Mouse (Mus musculus): ENCODE data around the gene Cers4. TPM values are rescaled to one million over a fixed set of nuclear protein-coding genes. Genes with fewer than 3 reads are reported as not detected.

The Cers4 gene
- polyA plus RNA-seq (2014; fragmentation: Nextera tagmentation; extraction: Ambion mirVana): 14.1 and 15.4 TPM in 2 replicates

- Histone ChIP-seq H3K4me3 (ENCODE audit: low read depth, low read length) (peak within 1 kb of the TSS; percentile 45), H3K9ac (ENCODE audit: low read length) (peak within 1 kb of the TSS; percentile 61), H3K27me3 (ENCODE audit: control insufficient read depth, insufficient read depth, low read length) (no peaks in the 10 kb centered on the region), H3K4me1 (ENCODE audit: control insufficient read depth, insufficient read depth, low read length) (peaks cover 7% of the 10 kb centered on the region; the same call in 1 of the 2 replicates), H3K9me3 (ENCODE audit: control insufficient read depth, low read length) (no peaks in the 10 kb centered on the region), H3K27ac (ENCODE audit: low read depth, low read length) (0 out of 2 replicates have a peak within 1 kb of the TSS, but pooled peaks have one; percentile 24), H3K36me3 (ENCODE audit: control insufficient read depth, insufficient read depth, low read length) (no peaks in the 10 kb centered on the region), H3K4me2 (ENCODE audit: low read depth) (peak within 1 kb of the TSS; percentile 86)
- DNase-seq (ENCODE audit: low spot score) (peak; percentile 74), ATAC-seq (ENCODE audit: insufficient read depth, low FRiP score, low TSS enrichment) (peak; percentile 93)
- WGBS: under 1% methylated on average over 30 of the region's 39 CpGs
These were observed at the start of gene Cers4 for GRCm38 (mm10) chr8:4492851-4493685. Cers4 (plus strand) TSS chr8:4493026.

GRCm38 (mm10) chr8:4458165-4458564, 34.7 kb upstream of the Cers4 start:
- H3K27me3 ChIP-seq (ENCODE audit: control insufficient read depth, insufficient read depth, low read length): no peaks in the 10 kb centered on the region
- no peak for DNase-seq (ENCODE audit: low spot score)
- no peak for ATAC-seq (ENCODE audit: insufficient read depth, low FRiP score, low TSS enrichment)
- WGBS: 83% methylated on average over 2 of the region's 2 CpGs
- H3K9ac ChIP-seq (ENCODE audit: low read length): no peak overlapping the region
- no peaks in the 10 kb centered on the region for H3K4me1 ChIP-seq (ENCODE audit: control insufficient read depth, insufficient read depth, low read length)
- H3K27ac ChIP-seq (ENCODE audit: low read depth, low read length): no peak overlapping the region
- no peaks in the 10 kb centered on the region for H3K36me3 ChIP-seq (ENCODE audit: control insufficient read depth, insufficient read depth, low read length)
- H3K4me3 ChIP-seq (ENCODE audit: low read depth, low read length): no peak overlapping the region
- no peaks in the 10 kb centered on the region for H3K9me3 ChIP-seq (ENCODE audit: control insufficient read depth, low read length)
- H3K4me2 ChIP-seq (ENCODE audit: low read depth): no peak overlapping the region

DNA sequence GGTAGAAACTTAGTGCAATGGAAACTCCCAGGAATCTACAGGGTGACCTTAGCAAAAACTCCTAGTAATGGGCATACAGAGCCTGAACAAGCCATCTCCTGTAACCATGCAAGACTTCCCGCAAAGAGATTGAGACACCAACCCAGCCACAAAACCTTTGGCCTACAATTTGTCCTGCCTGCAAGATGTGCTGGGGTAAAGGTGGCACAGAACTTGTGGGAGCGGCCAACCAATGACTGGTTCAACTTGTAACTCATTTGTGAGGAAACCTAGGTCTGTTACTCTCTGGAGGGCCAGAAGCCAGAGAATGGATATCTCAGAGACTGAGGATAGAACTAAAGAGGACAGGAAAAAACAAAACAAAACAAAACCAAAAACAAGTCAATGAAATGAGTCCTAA, 29.8 kb upstream of the Cers4 start:
- no peaks in the 10 kb centered on the region for H3K27me3 ChIP-seq (ENCODE audit: control insufficient read depth, insufficient read depth, low read length)
- ATAC-seq (ENCODE audit: insufficient read depth, low FRiP score, low TSS enrichment): no peak

DNA sequence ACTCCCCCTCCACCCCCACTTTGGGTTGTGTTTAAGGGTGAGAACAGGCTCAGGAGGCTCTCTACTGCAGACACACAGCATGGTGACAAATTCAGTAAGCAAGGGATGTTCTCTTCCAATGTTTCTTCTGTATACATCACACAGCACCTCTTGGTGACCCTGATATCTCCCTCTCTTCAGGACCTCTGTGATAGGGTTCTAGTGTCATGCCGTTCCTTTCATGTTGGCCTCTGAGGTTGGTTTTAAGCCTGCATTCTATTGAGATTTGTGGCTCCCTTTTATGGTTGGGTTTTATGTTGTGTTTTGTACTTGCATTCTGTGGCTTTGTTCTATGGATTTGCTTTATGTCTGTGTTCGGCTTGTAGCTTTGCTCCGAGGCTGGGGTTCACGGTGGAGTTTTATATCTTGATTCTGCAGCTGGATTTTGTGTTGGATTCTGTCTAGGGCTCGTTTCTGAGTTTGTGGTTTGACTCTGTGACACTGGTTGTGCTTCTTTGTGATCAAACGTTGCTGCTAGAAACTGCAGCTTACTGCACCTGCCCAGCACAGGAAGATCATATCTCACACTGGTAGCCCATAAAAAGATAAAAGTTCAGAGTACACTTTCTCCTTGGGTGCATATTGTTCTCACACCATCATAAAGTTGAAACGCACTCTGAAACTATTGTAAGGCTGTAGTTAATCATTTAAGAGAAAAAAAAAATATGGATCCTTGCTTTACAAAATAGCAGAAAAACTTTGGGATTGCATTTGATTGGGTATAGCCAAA, 18.2 kb upstream of the Cers4 start:
- Histone ChIP-seq H3K4me3 (ENCODE audit: low read depth, low read length) (no peak overlapping the region), H3K9me3 (ENCODE audit: control insufficient read depth, low read length) (no peaks in the 10 kb centered on the region), H3K4me1 (ENCODE audit: control insufficient read depth, insufficient read depth, low read length) (no peaks in the 10 kb centered on the region), H3K27ac (ENCODE audit: low read depth, low read length) (no peak overlapping the region), H3K4me2 (ENCODE audit: low read depth) (no peak overlapping the region), H3K9ac (ENCODE audit: low read length) (no peak overlapping the region), H3K36me3 (ENCODE audit: control insufficient read depth, insufficient read depth, low read length) (no peaks in the 10 kb centered on the region), H3K27me3 (ENCODE audit: control insufficient read depth, insufficient read depth, low read length) (no peaks in the 10 kb centered on the region)
- no peak for DNase-seq (ENCODE audit: low spot score)
- ATAC-seq (ENCODE audit: insufficient read depth, low FRiP score, low TSS enrichment): no peak
- WGBS: 62% methylated on average over 7 of the region's 7 CpGs

More for the DNA sequence above, 29.8 kb upstream of the Cers4 start:
- no peak overlapping the region for H3K4me3 ChIP-seq (ENCODE audit: low read depth, low read length)
- no peaks in the 10 kb centered on the region for H3K9me3 ChIP-seq (ENCODE audit: control insufficient read depth, low read length)
- no peak for DNase-seq (ENCODE audit: low spot score)
- H3K36me3 ChIP-seq (ENCODE audit: control insufficient read depth, insufficient read depth, low read length): no peaks in the 10 kb centered on the region
- H3K27ac ChIP-seq (ENCODE audit: low read depth, low read length): no peak overlapping the region
- H3K9ac ChIP-seq (ENCODE audit: low read length): no peak overlapping the region
- no peak overlapping the region for H3K4me2 ChIP-seq (ENCODE audit: low read depth)
- 81% methylated on average over 2 of the region's 2 CpGs for WGBS
- no peaks in the 10 kb centered on the region for H3K4me1 ChIP-seq (ENCODE audit: control insufficient read depth, insufficient read depth, low read length)

DNA sequence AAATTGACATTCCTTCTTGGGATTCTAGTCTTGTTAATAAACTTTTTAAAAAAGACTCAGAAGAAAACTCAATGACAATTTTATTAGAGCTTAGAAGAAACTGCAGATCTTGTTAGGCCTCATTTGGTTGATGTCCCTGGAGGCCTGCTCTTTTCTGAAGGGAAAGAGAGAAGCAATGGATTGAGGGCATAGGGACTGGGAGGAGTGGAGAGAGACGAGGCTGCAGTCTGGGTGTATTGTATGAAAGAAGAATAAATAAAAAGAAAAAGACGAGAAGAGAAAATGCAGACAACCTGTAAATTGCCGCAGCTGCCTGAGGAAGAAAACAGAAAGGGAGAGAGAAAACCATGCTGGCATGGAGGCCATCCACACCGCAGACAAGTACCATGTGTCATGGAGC, 11.7 kb upstream of the Cers4 start:
- WGBS: 74% methylated on average over 4 of the region's 4 CpGs
- Histone ChIP-seq H3K4me2 (ENCODE audit: low read depth) (no peak overlapping the region), H3K36me3 (ENCODE audit: control insufficient read depth, insufficient read depth, low read length) (no peaks in the 10 kb centered on the region), H3K4me1 (ENCODE audit: control insufficient read depth, insufficient read depth, low read length) (no peaks in the 10 kb centered on the region), H3K9ac (ENCODE audit: low read length) (no peak overlapping the region), H3K27me3 (ENCODE audit: control insufficient read depth, insufficient read depth, low read length) (no peaks in the 10 kb centered on the region), H3K27ac (ENCODE audit: low read depth, low read length) (no peak overlapping the region), H3K4me3 (ENCODE audit: low read depth, low read length) (no peak overlapping the region), H3K9me3 (ENCODE audit: control insufficient read depth, low read length) (no peaks in the 10 kb centered on the region)
- ATAC-seq (ENCODE audit: insufficient read depth, low FRiP score, low TSS enrichment) (no peak), DNase-seq (ENCODE audit: low spot score) (no peak)

DNA sequence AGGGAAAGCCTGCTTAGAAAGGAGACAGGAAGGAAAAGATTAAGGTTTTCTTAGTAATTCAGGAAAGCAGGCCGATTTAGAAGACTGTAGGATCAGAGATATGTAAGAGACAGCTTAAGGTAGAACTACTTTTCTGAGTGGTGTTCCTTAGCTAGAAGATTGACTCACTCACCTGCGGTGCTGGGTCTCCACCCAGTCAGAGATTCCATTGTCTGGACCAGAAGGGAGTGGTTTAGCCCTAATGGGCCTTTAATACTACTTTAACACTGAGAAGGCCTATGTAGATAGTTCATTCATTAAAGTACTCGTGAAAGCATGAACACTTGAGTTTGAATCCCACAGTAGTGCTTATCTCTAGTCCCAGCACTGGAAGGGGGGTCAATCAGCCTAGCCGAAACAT, 11.2 kb upstream of the Cers4 start:
- Histone ChIP-seq H3K36me3 (ENCODE audit: control insufficient read depth, insufficient read depth, low read length) (no peaks in the 10 kb centered on the region), H3K4me1 (ENCODE audit: control insufficient read depth, insufficient read depth, low read length) (no peaks in the 10 kb centered on the region), H3K4me2 (ENCODE audit: low read depth) (no peak overlapping the region), H3K27ac (ENCODE audit: low read depth, low read length) (no peak overlapping the region), H3K4me3 (ENCODE audit: low read depth, low read length) (no peak overlapping the region), H3K9ac (ENCODE audit: low read length) (no peak overlapping the region), H3K9me3 (ENCODE audit: control insufficient read depth, low read length) (no peaks in the 10 kb centered on the region), H3K27me3 (ENCODE audit: control insufficient read depth, insufficient read depth, low read length) (no peaks in the 10 kb centered on the region)
- DNase-seq (ENCODE audit: low spot score) (no peak), ATAC-seq (ENCODE audit: insufficient read depth, low FRiP score, low TSS enrichment) (no peak)
- 74% methylated on average over 4 of the region's 4 CpGs for WGBS

DNA sequence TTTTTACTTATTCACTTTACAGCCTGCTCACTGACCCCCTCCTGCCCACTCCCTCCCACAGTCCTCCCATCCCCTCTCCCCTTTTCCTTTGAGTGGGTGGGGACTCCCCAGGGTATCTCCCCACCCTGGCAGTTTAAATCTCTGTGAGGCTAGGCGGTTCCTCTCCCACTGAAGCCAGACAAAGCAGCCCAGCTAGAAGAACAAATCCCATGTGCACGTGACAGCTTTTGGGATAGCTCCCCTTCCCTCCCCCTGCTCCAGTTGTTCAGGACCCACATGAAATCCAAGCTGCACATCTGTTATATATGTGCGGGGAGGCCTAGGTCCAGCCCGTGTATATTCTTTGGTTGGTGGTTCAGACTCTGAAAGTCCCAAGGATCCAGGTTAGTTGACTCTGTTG, 10.3 kb upstream of the Cers4 start:
- DNase-seq (ENCODE audit: low spot score) (no peak), ATAC-seq (ENCODE audit: insufficient read depth, low FRiP score, low TSS enrichment) (no peak)
- Histone ChIP-seq H3K4me2 (ENCODE audit: low read depth) (no peak overlapping the region), H3K4me3 (ENCODE audit: low read depth, low read length) (no peak overlapping the region), H3K9ac (ENCODE audit: low read length) (no peak overlapping the region), H3K4me1 (ENCODE audit: control insufficient read depth, insufficient read depth, low read length) (no peaks in the 10 kb centered on the region), H3K27me3 (ENCODE audit: control insufficient read depth, insufficient read depth, low read length) (no peaks in the 10 kb centered on the region), H3K9me3 (ENCODE audit: control insufficient read depth, low read length) (no peaks in the 10 kb centered on the region), H3K36me3 (ENCODE audit: control insufficient read depth, insufficient read depth, low read length) (no peaks in the 10 kb centered on the region), H3K27ac (ENCODE audit: low read depth, low read length) (no peak overlapping the region)
- WGBS: 81% methylated on average over 4 of the region's 4 CpGs

- Histone ChIP-seq H3K4me1 (ENCODE audit: control insufficient read depth, insufficient read depth, low read length) (no peaks in the 10 kb centered on the region), H3K4me2 (ENCODE audit: low read depth) (no peak overlapping the region), H3K36me3 (ENCODE audit: control insufficient read depth, insufficient read depth, low read length) (no peaks in the 10 kb centered on the region), H3K27me3 (ENCODE audit: control insufficient read depth, insufficient read depth, low read length) (no peaks in the 10 kb centered on the region), H3K4me3 (ENCODE audit: low read depth, low read length) (no peak overlapping the region), H3K9me3 (ENCODE audit: control insufficient read depth, low read length) (no peaks in the 10 kb centered on the region), H3K27ac (ENCODE audit: low read depth, low read length) (no peak overlapping the region), H3K9ac (ENCODE audit: low read length) (no peak overlapping the region)
- WGBS: 80% methylated on average over 6 of the region's 6 CpGs
- no peak for DNase-seq (ENCODE audit: low spot score)
- no peak for ATAC-seq (ENCODE audit: insufficient read depth, low FRiP score, low TSS enrichment)
These were observed 9.5 kb upstream of the Cers4 start for GRCm38 (mm10) chr8:4483330-4483729.
